9 mouse cellular contexts compared by ENCODE assay signal in genomic region chr4:107108291-107108731, GRCm38 (mm10). TPM values are rescaled to one million over a fixed set of nuclear protein-coding genes. Genes with fewer than 3 reads are reported as not detected.
A peak's percentile ranks its signal among the peaks of the same experiment; 100 is the strongest.
DNase-seq lines count a peak whose midpoint lies in the region; ATAC-seq lines count a peak whose summit lies in the region.
"Had no signal": no experiment of that assay in that cellular context is flagged by ENCODE, and none has a peak within 500 bp of the region (broad histone marks: within the 10 kb centered on the region; RNA-seq: fewer than 3 reads in every experiment).

No protein-coding gene starts in this region.

- DNase-seq in left cerebral cortex, postnatal 4 days = peak; percentile 39
- no peak for DNase-seq in left cerebral cortex, postnatal 10 days (ENCODE audit: extremely low spot score in 1 of 2, low spot score in 2 of 2)
- DNase-seq in hindbrain, embryonic 11.5 days (ENCODE audit: low spot score) = peak; percentile 50
- DNase-seq in neural tube, embryonic 11.5 days (ENCODE audit: low spot score) = peak; percentile 66
- no peak for DNase-seq in spleen, postnatal 10 days (ENCODE audit: low spot score in 2 of 2)
- no peak for DNase-seq in B cell, adult 2 months

- intact Hi-C loops in left cerebral cortex, postnatal 4 days (cut with DNase I) = no loop called here
- intact Hi-C loops in left cerebral cortex, postnatal 10 days (cut with DNase I) = no loop called here

- peak overlapping the region; percentile 8; the same call in 1 of the 2 replicates for H3K4me2 ChIP-seq in hindbrain, embryonic 11.5 days (replicated peaks; ENCODE audit: low read depth, low read length)
- H3K4me2 ChIP-seq in neural tube, embryonic 11.5 days (ENCODE audit: low read depth) = 0 out of 2 replicates have a peak overlapping the region, but pooled peaks have one; percentile 8

- H3K4me1 ChIP-seq in brown adipose tissue, adult 24 weeks (ENCODE audit: control insufficient read depth, insufficient read depth, insufficient read length, low read length) = no peaks in the 10 kb centered on the region
- H3K4me1 ChIP-seq in hindbrain, embryonic 11.5 days (replicated peaks; ENCODE audit: control insufficient read depth, insufficient read depth, low read length) = peaks cover 6% of the 10 kb centered on the region; the same call in 1 of the 2 replicates
- peaks cover 18% of the 10 kb centered on the region for H3K4me1 ChIP-seq in neural tube, embryonic 11.5 days (ENCODE audit: control insufficient read depth, insufficient read depth, low read length)

- H3K9me3 ChIP-seq in hindbrain, embryonic 11.5 days (ENCODE audit: control insufficient read depth, low read length) = no peaks in the 10 kb centered on the region
- no peaks in the 10 kb centered on the region for H3K9me3 ChIP-seq in neural tube, embryonic 11.5 days (ENCODE audit: control insufficient read depth, low read length)

- H3K27ac ChIP-seq in brown adipose tissue, adult 24 weeks (replicated peaks; ENCODE audit: low read depth, low read length) = no peak overlapping the region
- peak overlapping the region; percentile 71 for H3K27ac ChIP-seq in hindbrain, embryonic 11.5 days (ENCODE audit: low read depth, low read length)
- H3K27ac ChIP-seq in neural tube, embryonic 11.5 days (ENCODE audit: low read depth, low read length) = peak overlapping the region; percentile 90

- H3K27me3 ChIP-seq in hindbrain, embryonic 11.5 days (ENCODE audit: control insufficient read depth, insufficient read depth, low read length) = no peaks in the 10 kb centered on the region
- no peaks in the 10 kb centered on the region for H3K27me3 ChIP-seq in neural tube, embryonic 11.5 days (ENCODE audit: control insufficient read depth, insufficient read depth, low read length)

- H3K36me3 ChIP-seq in hindbrain, embryonic 11.5 days (ENCODE audit: control insufficient read depth, insufficient read depth, low read length) = no peaks in the 10 kb centered on the region
- H3K36me3 ChIP-seq in neural tube, embryonic 11.5 days (ENCODE audit: control insufficient read depth, insufficient read depth, low read length) = no peaks in the 10 kb centered on the region

- ATAC-seq in hindbrain, embryonic 11.5 days (ENCODE audit: low FRiP score) = peak; percentile 88
- ATAC-seq in neural tube, embryonic 11.5 days (ENCODE audit: insufficient read depth, low FRiP score, low TSS enrichment) = peak; percentile 92

- H3K9ac ChIP-seq in hindbrain, embryonic 11.5 days (ENCODE audit: low read depth, low read length) = no peak overlapping the region
- H3K9ac ChIP-seq in neural tube, embryonic 11.5 days (ENCODE audit: low read length) = peak overlapping the region; percentile 35; the same call in 1 of the 2 replicates

- H3K4me3 ChIP-seq in brown adipose tissue, adult 24 weeks (ENCODE audit: insufficient read depth, low read depth, low read length) = peak overlapping the region; percentile 40
- H3K4me3 ChIP-seq in hindbrain, embryonic 11.5 days (ENCODE audit: low read depth, low read length) = no peak overlapping the region
- H3K4me3 ChIP-seq in neural tube, embryonic 11.5 days (ENCODE audit: low read depth, low read length) = no peak overlapping the region

- WGBS in hindbrain, embryonic 11.5 days = 30% methylated on average over 13 of the region's 13 CpGs
- 15% methylated on average over 13 of the region's 13 CpGs for WGBS in neural tube, embryonic 11.5 days

RNA-seq across cellular contexts. Expression of gene Cdcp2, which starts 11.6 kb away (rescaled TPM):
- total RNA-seq in left cerebral cortex, postnatal 4 days (2021) = not detected
- not detected for total RNA-seq in left cerebral cortex, postnatal 10 days (2021)
- not detected in 2 replicates for polyA plus RNA-seq in brown adipose tissue, adult 24 weeks (2012; ENCODE audit: insufficient read depth, insufficient read length, missing spikeins)
- 0.13 and 0.20 TPM in 2 replicates for polyA plus RNA-seq in hindbrain, embryonic 11.5 days (2014; fragmentation: Nextera tagmentation; extraction: Ambion mirVana)
- 0.24 and 0.64 TPM in 2 replicates for polyA plus RNA-seq in neural tube, embryonic 11.5 days (2014; fragmentation: Nextera tagmentation; extraction: Ambion mirVana)
- total RNA-seq: common myeloid progenitor, adult 5-6 weeks had no signal
- polyA plus RNA-seq: liver, embryonic 16.5 days had no signal

RNA-seq across cellular contexts. Expression of gene Cyb5rl, which starts 41.5 kb away (rescaled TPM):
- total RNA-seq in left cerebral cortex, postnatal 4 days (2021) = 1 to 10 TPM; 5.6 to 6.9 TPM
- 1 to 10 TPM; 9.0 to 9.7 TPM for total RNA-seq in left cerebral cortex, postnatal 10 days (2021)
- polyA plus RNA-seq in brown adipose tissue, adult 24 weeks (2012; ENCODE audit: insufficient read depth, insufficient read length, missing spikeins) = 5.2 and 12.3 TPM in 2 replicates
- 2.3 and 5.5 TPM in 2 replicates for polyA plus RNA-seq in hindbrain, embryonic 11.5 days (2014; fragmentation: Nextera tagmentation; extraction: Ambion mirVana)
- 3.7 and 7.0 TPM in 2 replicates for polyA plus RNA-seq in neural tube, embryonic 11.5 days (2014; fragmentation: Nextera tagmentation; extraction: Ambion mirVana)

RNA-seq across cellular contexts. Expression of gene Mrpl37, which starts 41.6 kb away (rescaled TPM):
- 10 to 100 TPM; 65.6 to 71.2 TPM for total RNA-seq in left cerebral cortex, postnatal 4 days (2021)
- total RNA-seq in left cerebral cortex, postnatal 10 days (2021) = 10 to 100 TPM; 64.0 to 67.7 TPM
- 104 and 107 TPM in 2 replicates for polyA plus RNA-seq in brown adipose tissue, adult 24 weeks (2012; ENCODE audit: insufficient read depth, insufficient read length, missing spikeins)
- polyA plus RNA-seq in hindbrain, embryonic 11.5 days (2014; fragmentation: Nextera tagmentation; extraction: Ambion mirVana) = 107 and 113 TPM in 2 replicates
- 122 and 124 TPM in 2 replicates for polyA plus RNA-seq in neural tube, embryonic 11.5 days (2014; fragmentation: Nextera tagmentation; extraction: Ambion mirVana)

Comparison
In these comparisons a context has a peak if more than half of its experiments do, and no peak if none do; other contexts are left out.
1. DNase-seq: peak in left cerebral cortex, postnatal 4 days (single experiment), hindbrain, embryonic 11.5 days (single experiment) and neural tube, embryonic 11.5 days (single experiment); none in left cerebral cortex, postnatal 10 days (0 of 2), spleen, postnatal 10 days (0 of 2) and B cell, adult 2 months (0 of 2).